17 mouse cellular contexts compared by ENCODE assay signal in the genomic region with DNA sequence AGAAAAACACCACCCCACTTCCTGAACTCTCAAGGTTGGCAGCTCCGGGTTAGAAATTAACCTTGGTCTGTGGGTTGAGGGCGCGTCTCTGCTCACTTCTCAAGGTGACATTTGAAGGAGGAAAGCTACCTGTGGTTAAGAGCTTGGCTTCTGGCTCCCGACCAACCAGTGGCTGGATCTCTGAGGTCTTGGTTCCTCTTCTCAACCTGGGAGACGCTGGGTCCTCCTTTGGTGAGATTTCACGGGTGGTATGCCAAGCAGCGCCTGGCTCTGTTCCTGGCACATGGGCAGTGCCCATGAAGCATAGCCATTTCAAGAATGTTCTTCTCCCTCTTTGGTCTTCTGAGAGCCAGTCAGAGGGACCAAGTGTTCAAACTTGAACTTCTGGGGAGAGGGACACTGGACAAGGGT. TPM values are rescaled to one million over a fixed set of nuclear protein-coding genes. Genes with fewer than 3 reads are reported as not detected.
DNase-seq lines count a peak whose midpoint lies in the region; ATAC-seq and TF ChIP-seq lines count a peak whose summit lies in the region.
"Had no signal": no experiment of that assay in that cellular context is flagged by ENCODE, and none has a peak within 500 bp of the region (broad histone marks: within the 10 kb centered on the region; RNA-seq: fewer than 3 reads in every experiment).

No protein-coding gene starts in this region.

- H3K27ac ChIP-seq in left cerebral cortex, adult 2 months: peak overlapping the region; percentile 19; the same call in 1 of the 2 replicates
- H3K27ac ChIP-seq: forebrain, embryonic 15.5 days; hindbrain, embryonic 10.5 days; limb, embryonic 10.5 days; liver, embryonic 14.5 days had no signal

- no peak for TF ChIP-seq CTCF in left cerebral cortex, adult 2 months (IDR thresholded peaks at IDR 0.05)

- no peak for DNase-seq in left cerebral cortex, adult 2 months (ENCODE audit: extremely low spot score in 1 of 2, low spot score in 2 of 2)
- DNase-seq in left cerebral cortex, adult 9 months (ENCODE audit: low spot score in 2 of 2): no peak
- peak; percentile 89 to 92 for DNase-seq in lung, adult 18-20 months
- peak; percentile 17 for DNase-seq in splenic B cell, adult 2 months (ENCODE audit: low read depth, low spot score)
- DNase-seq in adrenal gland, adult 8-10 months: no peak
- DNase-seq in heart, postnatal 4 days: no peak
- DNase-seq: cerebellum, adult 18-20 months; gastrocnemius, postnatal 10 days; right cerebral cortex, adult 18-20 months had no signal

- no peaks in the 10 kb centered on the region for H3K36me3 ChIP-seq in splenic B cell, adult 2 months (ENCODE audit: control insufficient read depth, insufficient read depth, low read length, poor library complexity, severe bottlenecking)
- H3K36me3 ChIP-seq: forebrain, embryonic 15.5 days had no signal

- ATAC-seq in hematopoietic stem cell, adult 5-6 weeks (replicated peaks in 1 of 2; ENCODE audit: insufficient read depth in 1 of 2, low FRiP score in 2 of 2, low TSS enrichment in 1 of 2, low read depth in 1 of 2, poor library complexity in 2 of 2, severe bottlenecking in 2 of 2): peak; percentile 33 to 34; a peak in 1 of 4 replicates
- ATAC-seq: forebrain, embryonic 15.5 days; intestine, embryonic 16.5 days; midbrain, embryonic 16.5 days had no signal

- intact Hi-C loops in left cerebral cortex, adult 2 months (cut with DNase I): no loop called here

- H3K27me3 ChIP-seq in splenic B cell, adult 2 months (ENCODE audit: control insufficient read depth, insufficient read depth, low read length, poor library complexity, severe bottlenecking): no peaks in the 10 kb centered on the region
- H3K27me3 ChIP-seq: forebrain, embryonic 15.5 days; heart, embryonic 12.5 days had no signal

- no peak overlapping the region for H3K4me3 ChIP-seq in left cerebral cortex, adult 2 months
- H3K4me3 ChIP-seq: forebrain, embryonic 15.5 days; heart, embryonic 12.5 days; hindbrain, embryonic 10.5 days; limb, embryonic 10.5 days had no signal

RNA-seq across cellular contexts. Expression of gene Poc1a, which starts 32.1 kb away (rescaled TPM):
- 10 to 100 TPM; 18.6 to 19.6 TPM for total RNA-seq in left cerebral cortex, adult 2 months (2021)
- 13.9 and 14.8 TPM in 2 replicates for total RNA-seq in hematopoietic stem cell, adult 5-6 weeks (2017)
- 1 to 10 TPM; 3.9 to 6.5 (median 5.5) TPM for total RNA-seq in adrenal gland, adult 8-10 months (2022)
- 10 to 100 TPM; 17.0 to 19.3 TPM for total RNA-seq in heart, postnatal 4 days (2021)

RNA-seq across cellular contexts. Expression of gene Dusp7, which starts 55.5 kb away (rescaled TPM):
- 100 to 1,000 TPM; 105 to 115 TPM for total RNA-seq in left cerebral cortex, adult 2 months (2021)
- 4.9 and 13.1 TPM in 2 replicates for total RNA-seq in hematopoietic stem cell, adult 5-6 weeks (2017)
- 10 to 100 TPM; 13.1 to 22.0 (median 18.4) TPM for total RNA-seq in adrenal gland, adult 8-10 months (2022)
- 10 to 100 TPM; 26.2 to 33.5 TPM for total RNA-seq in heart, postnatal 4 days (2021)

Comparison
In these comparisons a context has a peak if more than half of its experiments do, and no peak if none do; other contexts are left out.
1. DNase-seq: peak in lung, adult 18-20 months (2 of 2) and splenic B cell, adult 2 months (single experiment); none in left cerebral cortex, adult 2 months (0 of 2), left cerebral cortex, adult 9 months (0 of 2), adrenal gland, adult 8-10 months (single experiment) and heart, postnatal 4 days (single experiment).